Mouse (Mus musculus) embryo, embryonic 9.5 days (tissue): ENCODE measurements at regions not wholly inside any gene's neighbourhood (a gene's known extent, or its start where the extent isn't known, plus 50 kb on each side); places are given as distances from the start of the nearest gene placed in this dataset.
"Not testable (repeated sequence)": the region's sequence is repeated elsewhere in the genome, so short reads cannot be mapped to it uniquely, and the experiment has no call there.

ENCODE experiments used
- DNase-seq: peaks from one replicate; pipeline ENCODE4 v3.0.0-alpha.2; 2017; ENCODE audit errors: extremely low spot score

GRCm38 (mm10) chr10:23733679-23734078 lies 53.4 kb downstream of the Rps12 start:
- DNase-seq = no peak

- not testable (repeated sequence) for DNase-seq
These were observed 60.9 kb downstream of the Rps12 start for GRCm38 (mm10) chr10:23725960-23726714.

GRCm38 (mm10) chr10:23718124-23718523 lies 69.0 kb downstream of the Rps12 start:
- DNase-seq = no peak

- no peak for DNase-seq
These were observed 71.6 kb downstream of the Rps12 start for GRCm38 (mm10) chr10:23715511-23715910.

GRCm38 (mm10) chr10:23715101-23715500 lies 72.0 kb downstream of the Rps12 start:
- DNase-seq = no peak

- DNase-seq = no peak
These were observed 74.2 kb downstream of the Rps12 start for GRCm38 (mm10) chr10:23712691-23713378.

- no peak for DNase-seq
These were observed 75.5 kb downstream of the Rps12 start for GRCm38 (mm10) chr10:23711416-23712171.

GRCm38 (mm10) chr10:23710999-23711398 lies 76.1 kb downstream of the Rps12 start:
- no peak for DNase-seq

- DNase-seq = no peak
These were observed 78.8 kb downstream of the Rps12 start for GRCm38 (mm10) chr10:23708261-23708660.

GRCm38 (mm10) chr10:23707141-23707540 lies 79.9 kb downstream of the Rps12 start:
- no peak for DNase-seq

GRCm38 (mm10) chr10:23704048-23704447 lies 83.0 kb downstream of the Rps12 start:
- no peak for DNase-seq

- no peak for DNase-seq
These were observed 95.8 kb downstream of the Rps12 start for GRCm38 (mm10) chr10:23691291-23691690.

GRCm38 (mm10) chr10:23686969-23687368 lies 100.1 kb downstream of the Rps12 start:
- DNase-seq = no peak

GRCm38 (mm10) chr10:23683078-23683477 lies 104.0 kb downstream of the Rps12 start:
- no peak for DNase-seq

- DNase-seq = peak; percentile 8
These were observed 111.2 kb downstream of the Rps12 start for GRCm38 (mm10) chr10:23675911-23676310.

- peak; percentile 43 for DNase-seq
These were observed 112.2 kb downstream of the Rps12 start for GRCm38 (mm10) chr10:23674633-23675515.

- DNase-seq = no peak
These were observed 114.8 kb downstream of the Rps12 start for GRCm38 (mm10) chr10:23672296-23672695.

- peak; percentile 23 for DNase-seq
These were observed 115.6 kb downstream of the Rps12 start for GRCm38 (mm10) chr10:23671494-23671893.

GRCm38 (mm10) chr10:23665916-23666315 lies 121.2 kb downstream of the Rps12 start:
- not testable (repeated sequence) for DNase-seq

- DNase-seq = no peak
These were observed 160.9 kb downstream of the Rps12 start for GRCm38 (mm10) chr10:23626201-23626600.

GRCm38 (mm10) chr10:23612030-23612429 lies 175.0 kb downstream of the Rps12 start:
- no peak for DNase-seq
